In genomic region chr4:82506731-82507331, GRCm38 (mm10) we compare ENCODE assay signal across 8 mouse cellular contexts.
DNase-seq lines count a peak whose midpoint lies in the region; ATAC-seq and TF ChIP-seq lines count a peak whose summit lies in the region.

No protein-coding gene starts in this region.

- H3K36me3 ChIP-seq in E14TG2a.4 (ENCODE audit: insufficient read depth, low read length), result no peaks in the 10 kb centered on the region
- H3K36me3 ChIP-seq in embryonic facial prominence, embryonic 10.5 days (replicated peaks), result no peaks in the 10 kb centered on the region
- no peaks in the 10 kb centered on the region for H3K36me3 ChIP-seq in hindbrain, embryonic 11.5 days (ENCODE audit: control insufficient read depth, insufficient read depth, low read length)
- H3K36me3 ChIP-seq in limb, embryonic 11.5 days (ENCODE audit: control insufficient read depth, insufficient read depth, low read length), result no peaks in the 10 kb centered on the region
- no peaks in the 10 kb centered on the region for H3K36me3 ChIP-seq in midbrain, embryonic 14.5 days (ENCODE audit: control insufficient read depth, insufficient read depth, low read length)

- peak overlapping the region; percentile 99 for H3K27ac ChIP-seq in embryonic facial prominence, embryonic 10.5 days (replicated peaks)
- peak overlapping the region; percentile 99 for H3K27ac ChIP-seq in hindbrain, embryonic 11.5 days (ENCODE audit: low read depth, low read length)
- peak overlapping the region; percentile 99 for H3K27ac ChIP-seq in limb, embryonic 11.5 days (replicated peaks; ENCODE audit: low read depth, low read length)
- peak overlapping the region; percentile 96 for H3K27ac ChIP-seq in midbrain, embryonic 14.5 days (replicated peaks; ENCODE audit: low read depth, low read length)

- no peaks in the 10 kb centered on the region for H3K27me3 ChIP-seq in E14TG2a.4 (ENCODE audit: insufficient read depth, low read length)
- H3K27me3 ChIP-seq in embryonic facial prominence, embryonic 10.5 days (replicated peaks; ENCODE audit: low read depth, poor library complexity, severe bottlenecking), result peaks cover 29% of the 10 kb centered on the region
- H3K27me3 ChIP-seq in hindbrain, embryonic 11.5 days (ENCODE audit: control insufficient read depth, insufficient read depth, low read length), result peaks cover 3% of the 10 kb centered on the region; the same call in 1 of the 2 replicates
- H3K27me3 ChIP-seq in limb, embryonic 11.5 days (ENCODE audit: control insufficient read depth, insufficient read depth, low read length), result no peaks in the 10 kb centered on the region
- H3K27me3 ChIP-seq in midbrain, embryonic 14.5 days (ENCODE audit: control insufficient read depth, insufficient read depth, low read length), result peaks cover 3% of the 10 kb centered on the region; the same call in 1 of the 2 replicates

- ATAC-seq in hindbrain, embryonic 11.5 days (ENCODE audit: low FRiP score), result peak; percentile 75
- ATAC-seq in limb, embryonic 11.5 days (ENCODE audit: insufficient number of reproducible peaks, low FRiP score, low TSS enrichment, low read depth), result peak; percentile 67
- ATAC-seq in midbrain, embryonic 14.5 days (ENCODE audit: low FRiP score, low TSS enrichment), result peak; percentile 70

- peak overlapping the region; percentile 86 for H3K4me3 ChIP-seq in E14TG2a.4 (replicated peaks; ENCODE audit: low read length)
- H3K4me3 ChIP-seq in embryonic facial prominence, embryonic 10.5 days, result peak overlapping the region; percentile 95
- H3K4me3 ChIP-seq in hindbrain, embryonic 11.5 days (ENCODE audit: low read depth, low read length), result peak overlapping the region; percentile 93
- peak overlapping the region; percentile 86 for H3K4me3 ChIP-seq in limb, embryonic 11.5 days (ENCODE audit: low read depth, low read length)
- H3K4me3 ChIP-seq in midbrain, embryonic 14.5 days (replicated peaks; ENCODE audit: low read depth, low read length), result peak overlapping the region; percentile 72

- H3K4me1 ChIP-seq in E14TG2a.4 (replicated peaks; ENCODE audit: low read depth, low read length), result peaks cover 60% of the 10 kb centered on the region
- H3K4me1 ChIP-seq in embryonic facial prominence, embryonic 10.5 days, result peaks cover 61% of the 10 kb centered on the region
- peaks cover 2% of the 10 kb centered on the region; the same call in 1 of the 2 replicates for H3K4me1 ChIP-seq in hindbrain, embryonic 11.5 days (replicated peaks; ENCODE audit: control insufficient read depth, insufficient read depth, low read length)
- peaks cover 40% of the 10 kb centered on the region for H3K4me1 ChIP-seq in limb, embryonic 11.5 days (ENCODE audit: control insufficient read depth, insufficient read depth, low read length)
- peaks cover 16% of the 10 kb centered on the region for H3K4me1 ChIP-seq in midbrain, embryonic 14.5 days (ENCODE audit: control insufficient read depth, insufficient read depth, low read length)

- DNase-seq in cerebellum, adult 9-10 months, result peak; percentile 79
- DNase-seq in cerebellum, adult 9-11 months, result no peak
- DNase-seq in embryonic facial prominence, embryonic 10.5 days (ENCODE audit: low spot score), result peak; percentile 72
- no peak for DNase-seq in hindbrain, embryonic 11.5 days (ENCODE audit: low spot score)
- peak; percentile 83 for DNase-seq in limb, embryonic 11.5 days (ENCODE audit: low spot score)
- peak; percentile 84 for DNase-seq in midbrain, embryonic 14.5 days
- DNase-seq in thymus, postnatal 36 days, result no peak

- no peak for TF ChIP-seq CTCF in E14TG2a.4 (conservative IDR thresholded peaks at IDR 0.05; ENCODE audit: low read length)

- peak overlapping the region; percentile 93 for H3K9ac ChIP-seq in hindbrain, embryonic 11.5 days (ENCODE audit: low read depth, low read length)
- peak overlapping the region; percentile 97 for H3K9ac ChIP-seq in limb, embryonic 11.5 days (ENCODE audit: low read length)
- H3K9ac ChIP-seq in midbrain, embryonic 14.5 days (replicated peaks; ENCODE audit: low read length), result peak overlapping the region; percentile 92

- under 1% methylated on average over 26 of the region's 30 CpGs for WGBS in embryonic facial prominence, embryonic 10.5 days
- 0% methylated on average over 28 of the region's 30 CpGs for WGBS in hindbrain, embryonic 11.5 days
- under 1% methylated on average over 30 of the region's 30 CpGs for WGBS in limb, embryonic 11.5 days
- under 1% methylated on average over 30 of the region's 30 CpGs for WGBS in midbrain, embryonic 14.5 days

- H3K4me2 ChIP-seq in hindbrain, embryonic 11.5 days (replicated peaks; ENCODE audit: low read depth, low read length), result peak overlapping the region; percentile 98
- H3K4me2 ChIP-seq in limb, embryonic 11.5 days (ENCODE audit: low read depth, severe bottlenecking), result peak overlapping the region; percentile 92
- H3K4me2 ChIP-seq in midbrain, embryonic 14.5 days (ENCODE audit: low read length), result peak overlapping the region; percentile 98

- H3K9me3 ChIP-seq in E14TG2a.4 (ENCODE audit: low read length), result no peaks in the 10 kb centered on the region
- no peaks in the 10 kb centered on the region for H3K9me3 ChIP-seq in embryonic facial prominence, embryonic 10.5 days
- H3K9me3 ChIP-seq in hindbrain, embryonic 11.5 days (ENCODE audit: control insufficient read depth, low read length), result no peaks in the 10 kb centered on the region
- no peaks in the 10 kb centered on the region for H3K9me3 ChIP-seq in limb, embryonic 11.5 days (ENCODE audit: control insufficient read depth, low read length)
- H3K9me3 ChIP-seq in midbrain, embryonic 14.5 days (ENCODE audit: control insufficient read depth, low read length), result no peaks in the 10 kb centered on the region

Comparison
In these comparisons a context has a peak if more than half of its experiments do, and no peak if none do; other contexts are left out.
1. DNase-seq: peak in cerebellum, adult 9-10 months (single experiment), embryonic facial prominence, embryonic 10.5 days (single experiment), limb, embryonic 11.5 days (single experiment) and midbrain, embryonic 14.5 days (single experiment); none in cerebellum, adult 9-11 months (single experiment), hindbrain, embryonic 11.5 days (single experiment) and thymus, postnatal 36 days (0 of 2).
2. Peak in every context shown above with its lines, with median percentiles within 50 percentile points of each other: H3K4me3 ChIP-seq, H3K27ac ChIP-seq, ATAC-seq, H3K4me2 ChIP-seq and H3K9ac ChIP-seq.